Mouse (Mus musculus) MEL (cell line): ENCODE results near the gene Cd101. TPM values are rescaled to one million over a fixed set of nuclear protein-coding genes. Genes with fewer than 3 reads are reported as not detected.

Source experiments
- DNase-seq: peaks from one replicate; pipeline ENCODE4 v3.0.0; 2011; ENCODE audit warnings: low read depth, low spot score
- H3K27ac ChIP-seq: 2 replicates; pipeline ENCODE4 v1.5.1; 2012; ENCODE audit warnings: low read depth, mild to moderate bottlenecking, control low read depth, low read length, moderate library complexity; ENCODE audit not compliant: control insufficient read depth
- H3K27me3 ChIP-seq, 2 experiments: fragments of 150-350 bp in 1 of 2; sonication (generic) in 1 of 2; 2 replicates each; pipeline ENCODE4 v1.6.1; 2012; ENCODE audit warnings: low read length in 2 of 2, mild to moderate bottlenecking in 2 of 2, improper control_type of control experiment in 1 of 2, moderate library complexity in 1 of 2; ENCODE audit not compliant: insufficient read depth in 2 of 2, control insufficient read depth in 1 of 2
- H3K36me3 ChIP-seq, 2 experiments: 2 replicates each; pipeline ENCODE4 v1.6.1; 2012 to 2014; ENCODE audit warnings: low read length in 2 of 2, improper control_type of control experiment in 1 of 2, inconsistent platforms in 1 of 2, mild to moderate bottlenecking in 1 of 2; ENCODE audit not compliant: insufficient read depth in 2 of 2, control insufficient read depth in 1 of 2
- H3K4me1 ChIP-seq, 2 experiments: fragments of 150-350 bp in 1 of 2; sonication (generic) in 1 of 2; 2 replicates each; pipeline ENCODE4 v1.6.1; 2012; ENCODE audit warnings: low read length in 2 of 2, improper control_type of control experiment in 1 of 2, mild to moderate bottlenecking in 1 of 2; ENCODE audit not compliant: insufficient read depth in 2 of 2, control insufficient read depth in 1 of 2
- H3K4me3 ChIP-seq, 2 experiments: fragments of 150-350 bp in 1 of 2; sonication (generic) in 1 of 2; 2 replicates each; pipeline ENCODE4 v1.5.1; 2012; ENCODE audit warnings: low read depth in 2 of 2, low read length in 2 of 2, mild to moderate bottlenecking in 2 of 2, moderate library complexity in 2 of 2, control low read depth in 1 of 2, improper control_type of control experiment in 1 of 2; ENCODE audit not compliant: control insufficient read depth in 1 of 2, insufficient read depth in 1 of 2
- H3K79me2 ChIP-seq: 2 replicates; pipeline ENCODE4 v1.6.1; 2012; ENCODE audit warnings: mild to moderate bottlenecking, low read length, moderate library complexity; ENCODE audit not compliant: control insufficient read depth, poor library complexity, insufficient read depth
- H3K9ac ChIP-seq: 2 replicates; pipeline ENCODE4 v1.6.1; 2012; ENCODE audit warnings: low read depth, mild to moderate bottlenecking, control low read depth, low read length, moderate library complexity; ENCODE audit not compliant: control insufficient read depth, poor library complexity, severe bottlenecking
- H3K9me3 ChIP-seq: fragments of 150-350 bp; sonication (generic); replicated peaks from 2 replicates; pipeline ENCODE4 v1.6.1; 2012; ENCODE audit warnings: mild to moderate bottlenecking, low read length, improper control_type of control experiment, moderate library complexity; ENCODE audit not compliant: insufficient read depth
- CHD2 ChIP-seq: IDR thresholded peaks from 2 replicates; pipeline ENCODE4 v1.6.1; 2011; ENCODE audit warnings: low read length, improper control_type of control experiment
- CTCF ChIP-seq, 3 experiments: IDR thresholded peaks in 2 of 3; conservative IDR thresholded peaks in 1 of 3; 2 replicates each; pipeline ENCODE4 v1.5.1; 2011 to 2012; ENCODE audit warnings: low read length in 3 of 3, low read depth in 2 of 3, mild to moderate bottlenecking in 2 of 3, improper control_type of control experiment in 1 of 3, inconsistent platforms in 1 of 3, mixed read lengths in 1 of 3, moderate library complexity in 1 of 3; ENCODE audit not compliant: control insufficient read depth in 1 of 3, insufficient read depth in 1 of 3, poor library complexity in 1 of 3, severe bottlenecking in 1 of 3
- E2F4 ChIP-seq: IDR thresholded peaks from 2 replicates; pipeline ENCODE4 v1.6.1; 2011; ENCODE audit warnings: low read depth, low read length, improper control_type of control experiment, borderline replicate concordance
- ELF1 ChIP-seq: IDR thresholded peaks from 2 replicates; pipeline ENCODE4 v1.6.1; 2014; ENCODE audit warnings: low read depth, mild to moderate bottlenecking, inconsistent platforms, low read length, improper control_type of control experiment, moderate library complexity
- GABPA ChIP-seq: IDR thresholded peaks from 2 replicates; pipeline ENCODE4 v1.6.1; 2012; ENCODE audit warnings: low read depth, mild to moderate bottlenecking, inconsistent platforms, low read length, improper control_type of control experiment, moderate library complexity
- MAFK ChIP-seq: IDR thresholded peaks from 2 replicates; pipeline ENCODE4 v1.6.1; 2011; ENCODE audit warnings: low read depth, mild to moderate bottlenecking, low read length, improper control_type of control experiment, borderline replicate concordance
- MXI1 ChIP-seq: IDR thresholded peaks from 2 replicates; pipeline ENCODE4 v1.6.1; 2011; ENCODE audit warnings: mild to moderate bottlenecking, low read depth, low read length, improper control_type of control experiment
- MYC ChIP-seq: IDR thresholded peaks from 2 replicates; pipeline ENCODE4 v1.6.1; 2011; ENCODE audit warnings: low read depth, mild to moderate bottlenecking, low read length, improper control_type of control experiment, moderate library complexity
- NELFE ChIP-seq: IDR thresholded peaks from 2 replicates; pipeline ENCODE4 v1.6.1; 2011; ENCODE audit warnings: low read depth, low read length, improper control_type of control experiment
- NRF1 ChIP-seq: IDR thresholded peaks from 2 replicates; pipeline ENCODE4 v1.6.1; 2014; ENCODE audit warnings: low read depth, mild to moderate bottlenecking, inconsistent platforms, low read length, improper control_type of control experiment, moderate library complexity; ENCODE audit not compliant: poor library complexity, insufficient read depth, severe bottlenecking
- POLR2A ChIP-seq, 2 experiments: IDR thresholded peaks; 2 replicates each; pipeline ENCODE4 v1.6.1; 2011 to 2012; ENCODE audit warnings: low read length in 2 of 2, mild to moderate bottlenecking in 2 of 2, control low read depth in 1 of 2, improper control_type of control experiment in 1 of 2, low read depth in 1 of 2, moderate library complexity in 1 of 2; ENCODE audit not compliant: control insufficient read depth in 1 of 2, insufficient read depth in 1 of 2, poor library complexity in 1 of 2
- POLR2AphosphoS5 ChIP-seq: IDR thresholded peaks from 2 replicates; pipeline ENCODE4 v1.6.1; 2012; ENCODE audit warnings: low read depth, borderline replicate concordance, mild to moderate bottlenecking, inconsistent platforms, low read length, moderate library complexity, mixed read lengths
- RAD21 ChIP-seq: IDR thresholded peaks from 2 replicates; pipeline ENCODE4 v1.6.1; 2011; ENCODE audit warnings: mild to moderate bottlenecking, low read depth, low read length, improper control_type of control experiment
- RCOR1 ChIP-seq: IDR thresholded peaks from 2 replicates; pipeline ENCODE4 v1.6.1; 2012; ENCODE audit warnings: low read depth, mild to moderate bottlenecking, inconsistent platforms, low read length, improper control_type of control experiment
- SIN3A ChIP-seq: IDR thresholded peaks from 2 replicates; pipeline ENCODE4 v1.6.1; 2012; ENCODE audit warnings: low read length, improper control_type of control experiment, inconsistent platforms
- SMC3 ChIP-seq: IDR thresholded peaks from 2 replicates; pipeline ENCODE4 v1.6.1; 2011; ENCODE audit warnings: low read depth, low read length, improper control_type of control experiment
- TAL1 ChIP-seq: IDR thresholded peaks from 2 replicates; pipeline ENCODE4 v1.6.1; 2012; ENCODE audit warnings: mild to moderate bottlenecking, inconsistent platforms, low read length, moderate library complexity, mixed read lengths
- TBP ChIP-seq: IDR thresholded peaks from 2 replicates; pipeline ENCODE4 v1.8.0; 2011; ENCODE audit warnings: low read depth, low read length, improper control_type of control experiment
- TCF12 ChIP-seq: IDR thresholded peaks from 2 replicates; pipeline ENCODE4 v1.6.1; 2014; ENCODE audit warnings: low read depth, mild to moderate bottlenecking, inconsistent platforms, low read length, improper control_type of control experiment, moderate library complexity
- UBTF ChIP-seq: IDR thresholded peaks from 2 replicates; pipeline ENCODE4 v1.6.1; 2012; ENCODE audit warnings: low read depth, mild to moderate bottlenecking, inconsistent platforms, low read length, improper control_type of control experiment, moderate library complexity, borderline replicate concordance; ENCODE audit not compliant: insufficient read depth
- USF2 ChIP-seq, 2 experiments: IDR thresholded peaks; 2 replicates each; pipeline ENCODE4 v1.6.1; 2011 to 2012; ENCODE audit warnings: improper control_type of control experiment in 2 of 2, low read length in 2 of 2, borderline replicate concordance in 1 of 2, inconsistent platforms in 1 of 2, low read depth in 1 of 2, mild to moderate bottlenecking in 1 of 2; ENCODE audit not compliant: insufficient read depth in 1 of 2
- ZKSCAN1 ChIP-seq: IDR thresholded peaks from 2 replicates; pipeline ENCODE4 v1.6.1; 2012; ENCODE audit warnings: low read depth, mild to moderate bottlenecking, inconsistent platforms, low read length, improper control_type of control experiment, moderate library complexity
- ZMIZ1 ChIP-seq: IDR thresholded peaks from 2 replicates; pipeline ENCODE4 v1.6.1; 2012; ENCODE audit warnings: low read depth, mild to moderate bottlenecking, inconsistent platforms, low read length, improper control_type of control experiment, moderate library complexity
- ZNF384 ChIP-seq: IDR thresholded peaks from 2 replicates; pipeline ENCODE4 v1.6.1; 2012; ENCODE audit warnings: low read depth, mild to moderate bottlenecking, inconsistent platforms, low read length, improper control_type of control experiment
- polyA plus RNA-seq, 2 experiments: library from polyadenylated mRNA; stranded (reverse) in 1 of 2; unstranded in 1 of 2; fragments of >175 nt in 1 of 2; fragments of >200 nt in 1 of 2; gene quantifications; 2 replicates each; pipeline versions ENCODE4 v1.2.1 to v1.2.4; 2012; ENCODE audit warnings: low replicate concordance in 2 of 2, low read depth in 1 of 2; ENCODE audit not compliant: insufficient read length in 2 of 2, insufficient read depth in 1 of 2, missing spikeins in 1 of 2
- total RNA-seq: library from RNA; depleted of rRNA; stranded (reverse); fragments of 300-350 nt; gene quantifications from 2 replicates; pipeline ENCODE4 v1.2.3, GENCODE M21; 2012

Cd101 gene
- total and polyA plus RNA-seq, 3 experiments = not detected

- H3K9me3 ChIP-seq = no peaks in the 10 kb centered on the region
- no peak overlapping the region for H3K9ac ChIP-seq
- H3K4me3 ChIP-seq = no peak overlapping the region
- 0 out of 4 replicates have a peak, but pooled peaks cover 0 to 3% of the 10 kb centered on the region in 2 experiments for H3K27me3 ChIP-seq
- H3K36me3 ChIP-seq = no peaks in the 10 kb centered on the region
- H3K4me1 ChIP-seq = no peaks in the 10 kb centered on the region
- TF ChIP-seq NELFE (no peak), MXI1 (no peak), ZNF384 (no peak), CTCF (IDR thresholded peaks at IDR 0.05 in 2 of 3, conservative IDR thresholded peaks at IDR 0.05 in 1 of 3; ENCODE audit: control insufficient read depth in 1 of 3, insufficient read depth in 1 of 3, low read depth in 2 of 3, low read length in 3 of 3, poor library complexity in 1 of 3, severe bottlenecking in 1 of 3) (no peak), GABPA (no peak), USF2 (IDR thresholded peaks at IDR 0.05; ENCODE audit: borderline replicate concordance in 1 of 2, insufficient read depth in 1 of 2, low read depth in 1 of 2, low read length in 2 of 2) (no peak), NRF1 (no peak), ZMIZ1 (no peak), POLR2AphosphoS5 (no peak), CHD2 (no peak), SMC3 (no peak), SIN3A (no peak), E2F4 (no peak)
- DNase-seq = no peak
- no peak overlapping the region for H3K27ac ChIP-seq
- H3K79me2 ChIP-seq = no peaks in the 10 kb centered on the region
Measured at GRCm38 (mm10) chr3:100993158-100993557, 36.2 kb downstream of the Cd101 start.

- H3K4me1 ChIP-seq = no peaks in the 10 kb centered on the region
- H3K27me3 ChIP-seq = 0 out of 4 replicates have a peak, but pooled peaks cover 0 to 3% of the 10 kb centered on the region in 2 experiments
- no peak overlapping the region for H3K27ac ChIP-seq
- no peaks in the 10 kb centered on the region for H3K9me3 ChIP-seq
- no peaks in the 10 kb centered on the region for H3K36me3 ChIP-seq
- H3K79me2 ChIP-seq = no peaks in the 10 kb centered on the region
- no peak for TF ChIP-seq CHD2
- no peak for TF ChIP-seq MYC
- TF ChIP-seq TBP = no peak
- no peak for TF ChIP-seq MAFK
- TF ChIP-seq ELF1 = no peak
- no peak for TF ChIP-seq RCOR1
- no peak for TF ChIP-seq POLR2A (IDR thresholded peaks at IDR 0.05; ENCODE audit: control insufficient read depth in 1 of 2, insufficient read depth in 1 of 2, low read depth in 1 of 2, low read length in 2 of 2, poor library complexity in 1 of 2)
- no peak for TF ChIP-seq MXI1
- no peak for TF ChIP-seq TAL1
- no peak for TF ChIP-seq GABPA
- TF ChIP-seq ZKSCAN1 = no peak
- TF ChIP-seq NELFE = no peak
- no peak for TF ChIP-seq RAD21
- TF ChIP-seq UBTF = no peak
- TF ChIP-seq TCF12 = no peak
- TF ChIP-seq CTCF (IDR thresholded peaks at IDR 0.05 in 2 of 3, conservative IDR thresholded peaks at IDR 0.05 in 1 of 3; ENCODE audit: control insufficient read depth in 1 of 3, insufficient read depth in 1 of 3, low read depth in 2 of 3, low read length in 3 of 3, poor library complexity in 1 of 3, severe bottlenecking in 1 of 3) = no peak
- no peak overlapping the region for H3K9ac ChIP-seq
- DNase-seq = no peak
- no peak overlapping the region for H3K4me3 ChIP-seq
Measured at GRCm38 (mm10) chr3:100990231-100990630, 39.1 kb downstream of the Cd101 start.
